Mouse (Mus musculus) neural tube, postnatal 0 days (tissue): ENCODE data around the gene Rrp36. TPM values are rescaled to one million over a fixed set of nuclear protein-coding genes. Genes with fewer than 3 reads are reported as not detected.

Experiments
- polyA plus RNA-seq: library from polyadenylated mRNA; unstranded; fragments of >200 nt; fragmentation: Nextera tagmentation; extraction: Ambion mirVana; gene quantifications from 2 replicates; pipeline ENCODE4 v1.2.1, GENCODE M21; 2015

Gene Rrp36
- 50.1 and 51.5 TPM in 2 replicates for polyA plus RNA-seq

GRCm38 (mm10) chr17:46673850-46674529 is at the start of gene Rrp36:
Rrp36 (minus strand) TSS chr17:46674352.

GRCm38 (mm10) chr17:46710959-46711597 is 36.9 kb upstream of the Rrp36 start, which contains the start of gene Pex6:
Pex6 (plus strand) TSS chr17:46711463.

GRCm38 (mm10) chr17:46704887-46705835 is 31.0 kb upstream of the Rrp36 start, which contains the start of gene Ppp2r5d:
Ppp2r5d (minus strand) TSS chr17:46705111.

GRCm38 (mm10) chr17:46680760-46681373 is 6.7 kb upstream of the Rrp36 start, which contains the start of gene Klhdc3:
Klhdc3 (minus strand) TSS chr17:46680914.

GRCm38 (mm10) chr17:46678416-46678815 is 4.3 kb upstream of the Rrp36 start, which contains the start of gene Mea1:
Mea1 (plus strand) TSS chr17:46678793.

GRCm38 (mm10) chr17:46650232-46651031 is 23.7 kb downstream of the Rrp36 start, which contains the start of gene Cul7:
Cul7 (plus strand) TSS chr17:46650337.

GRCm38 (mm10) chr17:46645561-46646321 is 28.4 kb downstream of the Rrp36 start, which contains the start of the genes Klc4 and Mrpl2:
Klc4 (minus strand) TSS chr17:46646022.
Mrpl2 (plus strand) TSS chr17:46646229.

GRCm38 (mm10) chr17:46628791-46629684 is 45.1 kb downstream of the Rrp36 start, which contains the start of gene Ptk7:
Ptk7 (minus strand) TSS chr17:46629504.

Other genes starting within 250 kb of the Rrp36 start
- 0.50 and 1.1 TPM in 2 replicates for gene Crip3, start 245.4 kb downstream of the Rrp36 start, polyA plus RNA-seq
- 0.32 TPM in 1 of 2 replicates, not detected in the other for gene Slc22a7, start 235.9 kb downstream of the Rrp36 start, polyA plus RNA-seq
- 7.8 and 8.7 TPM in 2 replicates for gene Ttbk1, start 186.7 kb downstream of the Rrp36 start, polyA plus RNA-seq
- gene Dnph1, start 177.6 kb downstream of the Rrp36 start, polyA plus RNA-seq = 12.4 and 15.1 TPM in 2 replicates
- 14.0 and 18.6 TPM in 2 replicates for gene Cul9, start 128.0 kb downstream of the Rrp36 start, polyA plus RNA-seq
- 4.0 and 5.5 TPM in 2 replicates for gene Srf, start 118.2 kb downstream of the Rrp36 start, polyA plus RNA-seq
- 21.4 and 22.3 TPM in 2 replicates for gene Ptk7, start 44.8 kb downstream of the Rrp36 start, polyA plus RNA-seq
- 19.2 and 21.3 TPM in 2 replicates for gene Klc4, start 28.3 kb downstream of the Rrp36 start, polyA plus RNA-seq
- gene Mrpl2, start 28.1 kb downstream of the Rrp36 start, polyA plus RNA-seq = 84.8 and 87.9 TPM in 2 replicates
- gene Cul7, start 24.0 kb downstream of the Rrp36 start, polyA plus RNA-seq = 22.7 and 23.5 TPM in 2 replicates
- gene Mea1, start 4.4 kb upstream of the Rrp36 start, polyA plus RNA-seq = 315 and 349 TPM in 2 replicates
- 164 and 171 TPM in 2 replicates for gene Klhdc3, start 6.6 kb upstream of the Rrp36 start, polyA plus RNA-seq
- 70.7 and 87.6 TPM in 2 replicates for gene Ppp2r5d, start 30.8 kb upstream of the Rrp36 start, polyA plus RNA-seq
- 20.7 and 21.2 TPM in 2 replicates for gene Pex6, start 37.1 kb upstream of the Rrp36 start, polyA plus RNA-seq
- 3.0 and 3.5 TPM in 2 replicates for gene Gnmt, start 54.8 kb upstream of the Rrp36 start, polyA plus RNA-seq
- 71.4 and 79.9 TPM in 2 replicates for gene Cnpy3, start 77.9 kb upstream of the Rrp36 start, polyA plus RNA-seq
- 0.23 and 0.24 TPM in 2 replicates for gene Ptcra, start 89.4 kb upstream of the Rrp36 start, polyA plus RNA-seq
- 66.4 and 71.7 TPM in 2 replicates for gene 2310039H08Rik, start 98.3 kb upstream of the Rrp36 start, polyA plus RNA-seq
- 55.2 and 63.9 TPM in 2 replicates for gene Rpl7l1, start 108.3 kb upstream of the Rrp36 start, polyA plus RNA-seq
- gene Bicral, start 184.1 kb upstream of the Rrp36 start, polyA plus RNA-seq = 4.8 and 5.6 TPM in 2 replicates
- 65.9 and 68.5 TPM in 2 replicates for gene Tbcc, start 216.3 kb upstream of the Rrp36 start, polyA plus RNA-seq
- gene Prph2, start 236.1 kb upstream of the Rrp36 start, polyA plus RNA-seq = not detected in 2 replicates